Mouse (Mus musculus) E14TG2a.4 (cell line): ENCODE data around the gene Pck1.

ENCODE experiments used
- CTCF ChIP-seq: conservative IDR thresholded peaks from 2 replicates; pipeline ENCODE4 v1.5.1; 2014; ENCODE audit warnings: low read length
- POU5F1 ChIP-seq: IDR thresholded peaks from 2 replicates; pipeline ENCODE4 v1.6.1; 2014; ENCODE audit warnings: low read length, borderline replicate concordance

DNA sequence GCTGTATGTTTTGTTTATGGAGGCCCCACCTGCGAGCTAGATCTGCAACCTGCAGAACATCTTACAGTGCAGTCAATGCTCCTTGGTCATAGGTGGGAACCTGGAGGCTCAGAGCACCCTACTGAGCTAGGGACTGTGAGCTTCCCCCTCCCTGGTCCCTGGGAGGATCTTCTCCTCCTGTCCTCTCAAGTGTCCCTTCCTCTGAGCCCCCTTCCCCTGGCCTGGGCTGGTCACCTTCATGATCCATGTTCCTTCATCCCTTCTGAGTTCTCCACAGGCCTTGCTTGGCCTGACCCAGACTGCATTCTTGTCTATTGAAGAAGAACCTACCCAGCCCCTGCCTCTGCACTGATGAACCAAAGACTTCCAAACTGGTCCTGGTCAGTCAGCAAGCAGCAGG lies 21.7 kb downstream of the Pck1 start:
- TF ChIP-seq CTCF = no peak
- TF ChIP-seq POU5F1 = no peak
